Mouse (Mus musculus) cerebellum, postnatal 36 days (tissue): ENCODE measurements at regions not wholly inside any gene's neighbourhood (a gene's known extent, or its start where the extent isn't known, plus 50 kb on each side); places are given as distances from the start of the nearest gene placed in this dataset.

Source experiments
- DNase-seq, 2 experiments: peaks; one replicate each; pipeline ENCODE4 v3.0.0; 2021 to 2022; ENCODE audit warnings: mixed read lengths in 2 of 2

DNA sequence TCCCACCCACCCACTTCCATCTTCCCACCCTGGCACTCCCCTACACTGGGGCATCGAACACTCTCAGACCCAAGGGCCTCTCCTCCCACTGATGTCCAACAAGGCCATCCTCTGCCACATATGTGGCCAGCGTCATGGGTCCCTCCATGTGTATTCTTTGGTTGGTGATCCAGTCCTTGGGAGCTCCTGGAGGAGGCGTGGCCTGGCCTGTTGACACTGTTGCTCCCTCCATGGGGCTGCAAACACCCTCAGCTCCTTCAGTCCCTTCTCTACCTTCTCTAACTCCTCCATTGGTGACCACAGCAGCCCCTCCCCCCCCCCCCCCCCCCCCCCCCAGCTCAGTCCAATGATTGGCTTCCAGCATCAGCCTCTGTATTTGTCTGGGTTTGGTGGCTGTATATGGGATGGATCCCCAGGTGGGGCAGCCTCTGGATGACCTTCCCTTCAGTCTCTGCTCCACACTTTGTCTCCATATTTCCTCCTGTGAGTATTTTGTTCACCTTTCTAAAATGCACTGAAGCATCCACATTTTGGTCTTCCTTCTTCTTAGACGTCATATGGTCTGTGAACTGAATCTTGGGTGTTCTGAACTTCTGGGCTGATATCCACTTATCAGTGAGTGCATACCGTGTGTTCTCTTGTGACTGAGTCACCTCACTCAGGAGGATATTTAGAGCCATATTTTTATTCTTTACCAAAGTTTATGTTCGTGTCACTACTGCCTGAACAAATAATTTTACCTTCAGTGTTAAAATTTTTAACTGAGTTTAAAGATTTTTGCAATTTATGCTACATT is 82.1 kb upstream of the Tnp1 start:
- no peak for DNase-seq

DNA sequence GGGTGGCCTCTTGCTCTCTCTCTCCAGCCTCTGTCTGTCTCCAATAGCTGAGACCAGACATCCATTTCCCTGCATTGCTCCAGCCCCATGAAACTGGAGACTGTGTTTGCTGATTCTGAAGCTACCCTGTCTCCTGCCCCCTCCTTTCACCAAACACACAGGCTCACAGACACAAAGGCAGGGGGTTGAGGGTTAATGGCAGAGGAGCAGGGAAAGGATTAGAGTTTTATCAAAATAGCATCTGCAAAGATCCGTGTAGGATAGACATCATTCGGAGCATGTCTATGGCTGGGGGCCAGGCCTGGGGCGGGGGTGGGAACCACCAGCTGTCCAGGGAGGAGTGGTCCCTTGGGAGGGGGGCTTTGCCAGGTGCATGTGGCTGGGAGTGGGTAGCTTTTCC is 73.9 kb upstream of the Tnp1 start:
- DNase-seq: no peak

DNA sequence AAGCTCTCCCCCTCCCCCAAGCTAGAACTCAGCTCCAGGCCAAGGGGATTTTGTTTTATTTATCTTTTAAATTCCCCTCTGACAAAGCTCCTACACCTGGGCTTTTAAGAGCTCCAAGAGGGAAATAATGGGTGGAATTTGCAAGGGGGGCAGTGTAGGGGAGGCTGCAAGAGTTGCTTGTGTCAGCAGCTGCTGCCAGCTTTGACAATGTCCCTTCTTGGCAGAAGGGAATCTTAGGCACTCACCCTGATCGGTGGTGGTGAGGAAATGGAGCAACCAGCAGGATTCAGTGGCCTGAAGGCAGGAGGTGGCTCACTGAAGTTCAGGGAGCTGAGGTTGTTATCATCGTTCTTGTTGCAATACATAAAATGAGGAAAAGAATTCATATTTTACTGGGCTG is 72.8 kb upstream of the Tnp1 start:
- DNase-seq: no peak

DNA sequence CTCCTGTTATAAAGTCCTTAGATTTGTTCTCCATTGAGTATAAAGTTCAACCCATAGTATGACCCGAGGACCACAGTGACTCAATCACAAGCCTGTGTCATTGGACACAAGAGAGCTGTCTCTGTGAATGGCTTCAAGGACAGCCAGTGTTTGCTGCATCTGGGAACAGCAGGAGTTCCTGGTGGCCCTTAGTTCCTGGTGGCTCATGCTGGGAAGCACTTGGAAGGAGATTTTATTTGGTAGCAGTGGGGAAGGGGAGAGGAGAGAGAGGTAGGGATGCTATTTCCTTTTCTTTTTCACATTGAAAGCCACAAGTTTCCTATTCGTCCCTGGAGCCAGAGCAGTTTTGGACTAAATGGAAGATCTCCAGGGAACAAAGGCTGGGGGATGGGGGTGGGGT is 69.2 kb upstream of the Tnp1 start:
- DNase-seq: no peak

DNA sequence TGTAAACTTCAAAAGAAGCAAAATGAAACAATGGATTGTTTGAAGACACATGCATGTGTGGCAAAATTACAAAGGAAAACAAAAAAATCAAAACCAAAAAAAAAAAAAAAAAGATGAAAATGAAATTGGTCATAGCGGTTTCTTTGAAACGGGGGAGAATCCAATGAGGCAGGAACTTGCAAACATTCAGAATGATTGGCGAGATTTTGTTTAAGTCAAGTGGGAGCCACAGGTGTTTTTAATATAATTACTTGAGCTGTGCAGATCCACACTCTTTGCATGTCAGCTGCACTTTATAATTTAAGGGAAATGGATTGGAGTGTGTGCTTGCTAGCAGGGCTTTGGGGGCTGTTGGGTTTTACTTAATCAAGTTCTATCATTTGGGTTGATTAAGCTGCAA is 67.7 kb upstream of the Tnp1 start:
- no peak for DNase-seq

DNA sequence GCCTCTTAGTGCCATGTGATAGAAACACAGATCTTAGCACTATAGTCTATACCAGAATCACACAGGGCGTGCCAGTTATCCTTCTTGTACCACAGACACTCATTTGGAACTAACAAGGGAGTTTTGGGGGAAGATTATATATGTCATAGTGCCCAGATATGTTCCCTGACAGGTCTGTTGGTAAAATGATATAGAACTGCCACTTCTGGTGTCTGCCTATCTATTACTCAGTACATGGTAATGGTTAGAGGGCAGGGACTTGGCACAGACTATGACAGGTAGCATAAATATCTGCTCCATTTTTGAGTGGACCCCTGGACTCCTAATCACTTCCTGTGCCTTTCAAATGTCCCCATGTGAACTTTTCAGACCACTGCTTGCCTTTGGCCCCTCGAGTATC is 63.8 kb upstream of the Tnp1 start:
- no peak for DNase-seq

DNA sequence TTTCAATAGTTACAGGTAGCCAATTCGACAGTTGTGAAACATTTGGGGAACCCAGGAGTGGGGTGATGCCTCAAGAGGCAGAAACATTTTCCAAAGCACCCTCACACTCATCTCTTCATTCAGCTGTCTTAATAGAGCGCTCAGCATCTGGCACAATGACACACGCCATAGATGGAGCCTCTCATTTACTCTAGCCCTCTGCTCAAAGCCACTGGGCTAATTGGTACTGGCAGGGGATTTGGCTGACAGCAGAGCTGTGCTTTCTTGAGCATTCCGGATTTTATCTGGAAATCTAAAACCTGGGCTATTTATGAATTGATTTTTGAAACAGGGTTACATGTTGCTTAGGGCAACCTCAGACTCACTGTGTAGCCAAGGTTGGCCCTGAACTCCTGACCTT is 61.4 kb upstream of the Tnp1 start:
- DNase-seq: no peak

DNA sequence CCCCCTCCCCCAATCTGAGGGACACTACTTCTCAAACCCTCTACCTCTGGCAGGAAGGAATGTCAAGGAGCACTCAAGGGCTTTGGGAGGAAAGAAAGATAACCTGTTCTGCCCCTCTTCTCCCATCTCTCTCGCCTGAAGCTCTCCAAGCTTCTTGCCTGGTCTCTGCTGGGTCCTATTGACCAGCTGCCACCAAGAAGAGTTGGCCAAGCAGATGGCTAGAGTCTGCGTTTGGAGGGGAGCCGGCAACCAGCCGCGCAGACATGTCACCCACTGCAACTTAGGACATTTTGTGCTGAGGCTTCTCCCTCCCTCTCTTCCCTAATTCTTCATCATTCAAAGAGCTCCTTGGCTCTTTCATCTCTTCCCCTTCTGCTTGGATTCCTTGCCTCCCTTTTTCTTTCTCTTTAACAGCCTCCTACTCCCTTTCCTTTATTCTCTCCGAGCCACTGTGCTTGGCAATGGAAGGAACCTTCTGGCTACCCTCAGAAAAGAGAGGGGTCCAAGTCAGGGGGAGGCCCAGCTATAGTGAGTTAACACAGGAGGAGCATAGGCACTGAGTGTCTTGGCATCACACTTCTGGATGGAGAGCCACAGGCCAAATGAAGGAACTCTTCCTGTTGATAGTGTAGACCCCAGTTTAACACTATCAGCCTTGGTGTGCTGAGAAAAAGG is 60.1 kb upstream of the Tnp1 start:
- DNase-seq: peak; percentile 74 to 84

DNA sequence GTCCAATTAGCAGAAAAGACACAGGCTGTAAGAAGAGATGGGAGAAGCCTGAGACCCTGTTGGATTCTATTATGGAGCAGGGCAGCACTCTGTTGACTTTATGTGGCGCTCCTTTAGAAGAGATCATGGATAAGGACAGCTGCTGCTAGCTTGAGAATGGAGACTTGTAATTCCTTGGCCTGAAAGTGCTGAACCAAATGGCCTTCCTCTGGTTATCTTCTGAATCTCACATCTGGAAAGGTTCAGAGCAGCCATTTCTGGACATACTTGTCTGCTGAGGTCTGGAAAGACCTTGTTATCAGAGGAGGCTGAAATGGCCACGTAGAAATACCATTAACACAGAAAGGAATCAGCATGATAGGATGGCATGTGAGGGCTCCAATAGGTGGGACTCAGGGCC is 59.5 kb upstream of the Tnp1 start:
- no peak for DNase-seq

DNA sequence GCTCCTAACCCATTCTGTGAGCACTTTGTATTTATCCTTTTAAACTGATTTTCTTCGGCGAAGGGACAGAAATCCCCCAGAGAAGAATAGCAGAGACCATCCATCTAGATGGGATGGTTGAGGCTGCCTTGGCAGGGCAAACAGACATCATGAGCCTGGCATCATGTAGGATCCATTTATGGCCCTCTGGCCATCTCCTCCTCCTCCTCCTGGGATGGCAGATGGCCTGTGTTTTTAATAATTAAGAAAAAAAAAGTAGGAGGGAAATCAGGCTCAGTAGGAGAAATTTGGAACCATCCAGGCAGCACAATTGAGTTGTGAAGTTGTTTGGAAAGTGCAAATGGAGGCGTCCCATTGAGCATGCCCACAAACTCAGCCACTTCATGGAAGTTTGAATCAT is 58.8 kb upstream of the Tnp1 start:
- DNase-seq: peak; percentile 42 to 57

DNA sequence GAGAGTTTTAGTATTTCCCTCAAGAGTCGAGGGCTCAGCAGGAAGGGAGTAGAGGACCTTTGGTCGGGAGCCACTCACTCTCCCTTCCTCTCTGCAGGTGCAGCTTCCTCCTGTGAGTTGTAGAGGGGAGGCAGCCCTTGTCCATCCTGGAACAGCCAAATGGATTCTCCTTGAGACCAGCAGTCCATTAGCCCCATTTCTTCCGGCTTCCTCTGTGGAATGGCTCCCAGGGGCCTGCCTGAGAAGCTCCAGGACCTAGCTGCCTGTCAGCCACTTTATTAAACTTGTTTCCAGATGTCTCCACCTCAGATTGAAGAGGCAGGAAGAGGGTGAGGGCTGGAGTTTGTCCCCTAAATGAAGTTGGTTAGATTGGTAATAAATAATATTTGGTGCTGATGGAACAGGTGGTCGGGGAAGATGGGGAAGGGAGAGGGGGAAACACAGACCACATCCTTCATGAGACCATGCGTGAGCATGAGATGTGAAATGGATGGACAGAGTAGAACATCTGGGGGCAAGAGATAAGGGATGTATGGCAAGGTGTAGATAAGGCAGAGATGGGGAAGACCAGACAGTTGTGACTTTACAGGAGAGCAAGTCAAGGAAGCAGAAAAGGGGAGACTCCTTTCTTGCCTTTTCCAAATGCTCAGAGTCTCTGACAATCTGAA is 56.7 kb upstream of the Tnp1 start:
- no peak for DNase-seq

DNA sequence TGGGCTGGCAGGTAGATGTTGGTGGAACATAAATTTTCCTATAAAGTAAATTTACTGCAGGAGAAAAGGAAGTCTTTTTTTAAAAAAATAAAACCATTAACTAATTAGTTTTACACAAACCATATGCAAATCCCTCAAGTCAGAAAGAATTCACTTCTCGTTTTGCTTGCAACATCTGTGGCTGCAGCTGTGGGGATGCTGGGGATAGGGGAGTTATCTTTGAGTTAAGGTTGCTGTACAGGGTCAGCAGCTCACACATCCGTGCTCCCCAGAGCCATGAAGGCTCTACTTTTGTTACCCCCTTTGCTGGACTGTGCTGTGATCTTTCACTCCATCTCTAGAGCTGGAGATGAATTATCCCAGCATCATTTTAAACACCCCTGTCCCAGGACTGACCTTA is 54.4 kb upstream of the Tnp1 start:
- no peak for DNase-seq
